Mouse (Mus musculus): Measurements from ENCODE around the gene Dcaf5.

The Dcaf5 gene

GRCm38 (mm10) chr12:80410855-80411254, 25.5 kb downstream of the Dcaf5 start:
- in situ Hi-C loops (cut with MboI; ENCODE audit: low sequenced_read_pairs), result no loop called here

GRCm38 (mm10) chr12:80407824-80408223, 28.6 kb downstream of the Dcaf5 start:
- in situ Hi-C loops (cut with MboI; ENCODE audit: low sequenced_read_pairs), result no loop called here

DNA sequence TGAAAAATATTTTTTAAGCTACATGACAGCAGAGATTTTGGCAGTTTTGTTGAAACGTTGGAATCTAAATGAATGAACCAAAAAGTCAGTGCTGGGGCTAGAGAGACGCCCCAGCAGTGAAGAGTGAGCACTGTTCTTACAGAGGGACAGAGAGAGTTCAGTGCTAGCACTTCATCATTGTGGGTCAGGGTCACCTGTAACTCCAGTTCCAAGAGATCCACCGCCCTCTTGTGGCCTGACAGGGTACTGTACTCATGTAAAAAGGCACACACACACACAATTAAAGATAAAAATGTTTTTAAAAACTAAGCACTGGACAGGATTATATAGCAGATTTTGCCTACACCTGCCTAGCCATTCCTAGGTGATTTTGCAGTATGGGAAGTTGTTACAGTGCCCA, 29.8 kb downstream of the Dcaf5 start:
- in situ Hi-C loops (cut with MboI; ENCODE audit: low sequenced_read_pairs), result no loop called here

- in situ Hi-C loops (cut with MboI; ENCODE audit: low sequenced_read_pairs), result no loop called here
These were observed 32.3 kb downstream of the Dcaf5 start for GRCm38 (mm10) chr12:80404139-80404538.

DNA sequence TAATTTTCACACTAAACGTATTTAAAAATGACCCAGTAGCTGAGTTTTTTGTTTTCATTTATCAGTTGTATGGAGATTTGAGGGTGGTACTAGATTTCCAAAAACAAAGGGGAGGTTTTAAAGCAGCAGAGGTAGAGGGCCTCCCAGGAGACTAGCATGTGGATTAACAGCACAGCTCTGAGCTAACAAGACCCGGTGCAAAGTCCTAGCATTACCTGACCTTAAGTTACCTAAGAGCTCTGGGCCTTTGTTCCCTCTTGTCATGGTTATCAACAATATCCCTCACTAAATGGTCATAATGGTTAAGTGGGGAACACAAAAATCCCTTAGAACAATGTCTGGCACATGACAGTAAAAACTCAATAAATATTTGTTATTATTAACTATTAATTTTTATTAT, 37.3 kb downstream of the Dcaf5 start:
- in situ Hi-C loops (cut with MboI; ENCODE audit: low sequenced_read_pairs), result loop anchor here (25.0 kb wide), 1 partner anchor 1062 kb away; no protein-coding TSS in a partner anchor

GRCm38 (mm10) chr12:80396397-80396796, 40.0 kb downstream of the Dcaf5 start:
- in situ Hi-C loops (cut with MboI; ENCODE audit: low sequenced_read_pairs), result loop anchor here (25.0 kb wide), 1 partner anchor 1059 kb away; no protein-coding TSS in a partner anchor

- in situ Hi-C loops (cut with MboI; ENCODE audit: low sequenced_read_pairs), result loop anchor here (25.0 kb wide), 1 partner anchor 1058 kb away; no protein-coding TSS in a partner anchor
These were observed 41.1 kb downstream of the Dcaf5 start for GRCm38 (mm10) chr12:80395270-80395669.

DNA sequence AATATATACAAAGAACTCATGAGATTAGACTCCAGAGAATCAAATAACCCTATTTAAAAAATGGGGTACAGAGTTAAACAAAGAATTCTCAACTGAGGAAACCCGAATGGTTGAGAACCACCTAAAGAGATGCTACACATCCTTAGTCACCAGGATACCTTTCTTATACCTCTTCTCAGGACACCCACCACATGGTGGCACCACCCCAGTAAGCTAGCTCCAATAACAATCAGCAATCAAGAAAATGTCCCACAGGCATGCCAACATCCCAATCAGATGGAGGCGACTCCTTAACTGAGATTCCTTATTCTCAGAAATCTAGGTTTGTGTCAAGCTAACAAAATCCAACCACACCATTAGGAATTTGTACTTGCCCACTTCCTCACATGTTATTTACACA, 42.4 kb downstream of the Dcaf5 start:
- in situ Hi-C loops (cut with MboI; ENCODE audit: low sequenced_read_pairs), result loop anchor here (25.0 kb wide), 1 partner anchor 1057 kb away; no protein-coding TSS in a partner anchor

- in situ Hi-C loops (cut with MboI; ENCODE audit: low sequenced_read_pairs), result loop anchor here (25.0 kb wide), 1 partner anchor 1052 kb away; no protein-coding TSS in a partner anchor
These were observed 47.0 kb downstream of the Dcaf5 start for GRCm38 (mm10) chr12:80389448-80389847.

DNA sequence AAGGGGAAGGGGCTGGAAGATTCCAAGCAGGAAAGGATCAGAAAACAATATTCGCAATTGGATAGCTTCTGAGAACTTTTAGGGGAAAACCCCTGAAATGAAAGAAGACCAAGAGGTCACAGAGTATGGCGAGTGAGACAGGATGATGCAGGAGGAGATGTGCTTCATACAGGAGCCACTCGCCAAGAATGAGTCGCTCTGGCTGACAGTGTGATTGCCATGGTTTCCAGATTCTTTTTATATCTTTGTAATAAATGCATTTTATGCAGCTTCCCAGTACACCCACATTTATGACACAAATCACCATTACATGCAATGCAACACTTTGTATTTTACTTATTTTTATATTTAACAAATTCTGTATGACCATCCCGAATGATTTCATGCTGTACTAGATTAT, 49.1 kb downstream of the Dcaf5 start:
- in situ Hi-C loops (cut with MboI; ENCODE audit: low sequenced_read_pairs), result loop anchor here (25.0 kb wide), 1 partner anchor 1050 kb away; no protein-coding TSS in a partner anchor

- in situ Hi-C loops (cut with MboI; ENCODE audit: low sequenced_read_pairs), result loop anchor here (25.0 kb wide), 1 partner anchor 1048 kb away; no protein-coding TSS in a partner anchor
These were observed 51.0 kb downstream of the Dcaf5 start for GRCm38 (mm10) chr12:80385361-80385760.

GRCm38 (mm10) chr12:80383478-80383877, 52.9 kb downstream of the Dcaf5 start:
- in situ Hi-C loops (cut with MboI; ENCODE audit: low sequenced_read_pairs), result loop anchor here (25.0 kb wide), 1 partner anchor 1046 kb away; no protein-coding TSS in a partner anchor

- in situ Hi-C loops (cut with MboI; ENCODE audit: low sequenced_read_pairs), result loop anchor here (25.0 kb wide), 1 partner anchor 1045 kb away; no protein-coding TSS in a partner anchor
These were observed 53.6 kb downstream of the Dcaf5 start for GRCm38 (mm10) chr12:80382794-80383193.

DNA sequence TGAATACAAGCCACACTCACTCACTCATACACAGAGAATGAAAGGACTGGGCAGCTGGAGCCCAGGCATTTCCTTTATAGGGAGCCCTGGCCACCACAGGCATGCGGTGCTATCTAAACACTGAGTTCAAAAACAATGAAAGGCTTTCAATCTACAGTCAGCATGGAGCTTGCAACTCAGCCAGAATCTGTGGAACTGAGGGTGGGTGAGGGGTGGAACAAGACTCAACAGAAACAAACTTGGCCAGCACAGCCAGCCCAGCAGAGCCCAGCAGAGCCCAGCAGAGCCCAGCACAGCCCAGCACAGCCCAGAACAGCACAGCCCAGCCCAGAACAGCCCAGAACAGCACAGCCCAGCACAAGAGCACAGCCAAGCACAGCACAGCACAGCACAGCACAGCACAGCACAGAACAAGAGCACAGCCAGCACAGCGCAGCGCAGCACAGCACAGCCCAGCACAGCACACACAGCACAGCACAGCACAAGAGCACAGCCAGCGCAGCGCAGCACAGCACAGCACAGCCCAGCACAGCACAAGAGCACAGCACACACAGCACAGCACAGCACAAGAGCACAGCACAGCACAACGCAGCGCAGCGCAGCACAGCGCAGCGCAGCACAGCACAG, 56.5 kb downstream of the Dcaf5 start:
- in situ Hi-C loops (cut with MboI; ENCODE audit: low sequenced_read_pairs), result loop anchor here (10.0 to 25.0 kb wide), 2 partner anchors 195 to 1043 kb away; no protein-coding TSS in a partner anchor

- in situ Hi-C loops (cut with MboI; ENCODE audit: low sequenced_read_pairs), result loop anchor here (10.0 to 25.0 kb wide), 2 partner anchors 195 to 1042 kb away; no protein-coding TSS in a partner anchor
These were observed 57.0 kb downstream of the Dcaf5 start for GRCm38 (mm10) chr12:80379393-80379792.

GRCm38 (mm10) chr12:80377604-80378003, 58.8 kb downstream of the Dcaf5 start:
- in situ Hi-C loops (cut with MboI; ENCODE audit: low sequenced_read_pairs), result loop anchor here (10.0 to 25.0 kb wide), 2 partner anchors 193 to 1040 kb away; no protein-coding TSS in a partner anchor

DNA sequence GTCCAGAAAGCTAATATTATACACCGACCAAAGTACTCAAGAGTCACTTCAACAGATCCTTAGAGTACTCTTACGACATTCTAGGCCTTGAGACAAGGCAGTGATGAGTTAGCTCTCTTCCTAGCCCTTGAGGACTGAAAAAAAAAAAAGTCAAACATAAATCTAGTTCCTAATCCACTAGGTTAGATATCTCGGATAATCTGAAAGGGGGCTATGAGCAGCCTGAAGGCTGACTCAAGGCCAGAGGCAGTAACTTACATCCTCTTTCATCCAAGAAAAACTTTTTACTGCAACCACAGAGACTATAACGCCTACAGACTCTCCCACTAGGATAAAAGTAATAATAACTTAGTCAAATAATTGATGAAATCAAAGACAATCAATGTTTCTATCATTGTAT, 60.7 kb downstream of the Dcaf5 start:
- in situ Hi-C loops (cut with MboI; ENCODE audit: low sequenced_read_pairs), result loop anchor here (10.0 to 25.0 kb wide), 2 partner anchors 191 to 1038 kb away; no protein-coding TSS in a partner anchor

GRCm38 (mm10) chr12:80374736-80375135, 61.7 kb downstream of the Dcaf5 start:
- in situ Hi-C loops (cut with MboI; ENCODE audit: low sequenced_read_pairs), result loop anchor here (10.0 to 25.0 kb wide), 2 partner anchors 190 to 1037 kb away; no protein-coding TSS in a partner anchor

DNA sequence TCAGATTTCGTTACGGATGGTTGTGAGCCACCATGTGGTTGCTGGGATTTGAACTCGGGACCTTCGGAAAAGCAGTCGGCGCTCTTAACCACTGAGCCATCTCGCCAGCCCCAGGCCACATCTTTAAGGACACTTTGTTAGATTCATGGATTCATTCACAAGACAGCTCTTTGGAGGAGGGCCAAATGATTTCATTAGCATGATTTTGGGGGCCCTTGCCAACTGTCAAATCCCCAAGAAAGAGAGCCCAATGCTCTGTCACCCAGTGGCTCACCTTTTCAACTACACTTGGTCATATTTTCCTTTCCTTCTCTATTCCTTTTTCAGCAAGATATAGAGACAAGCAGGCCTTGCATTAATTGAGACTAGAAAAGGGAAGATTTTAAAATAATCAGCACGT, 63.5 kb downstream of the Dcaf5 start:
- in situ Hi-C loops (cut with MboI; ENCODE audit: low sequenced_read_pairs), result loop anchor here (10.0 kb wide), 1 partner anchor 188 kb away; no protein-coding TSS in a partner anchor

- in situ Hi-C loops (cut with MboI; ENCODE audit: low sequenced_read_pairs), result no loop called here
These were observed 69.2 kb downstream of the Dcaf5 start for GRCm38 (mm10) chr12:80367227-80367626.

- in situ Hi-C loops (cut with MboI; ENCODE audit: low sequenced_read_pairs), result no loop called here
These were observed 70.4 kb downstream of the Dcaf5 start for GRCm38 (mm10) chr12:80366004-80366480.

GRCm38 (mm10) chr12:80365345-80365744, 71.1 kb downstream of the Dcaf5 start:
- in situ Hi-C loops (cut with MboI; ENCODE audit: low sequenced_read_pairs), result no loop called here

Data from CH12F3 (cell line).